Mouse (Mus musculus) brain, embryonic 14.5 days (tissue): ENCODE measurements around the gene Polr2h. TPM values are rescaled to one million over a fixed set of nuclear protein-coding genes. Genes with fewer than 3 reads are reported as not detected.
"Not testable (repeated sequence)": the region's sequence is repeated elsewhere in the genome, so short reads cannot be mapped to it uniquely, and the experiment has no call there.

Experiments used
- DNase-seq: peaks from one replicate; pipeline ENCODE4 v3.0.0-alpha.2; 2011; ENCODE audit warnings: low read depth
- CTCF ChIP-seq: fragments of 200-500 bp; IDR thresholded peaks from 2 replicates; pipeline ENCODE4 v1.5.1; 2012; ENCODE audit warnings: inconsistent platforms, mild to moderate bottlenecking, moderate library complexity, borderline replicate concordance; ENCODE audit not compliant: insufficient read depth, insufficient read length; ENCODE audit errors: extremely low read depth
- POLR2A ChIP-seq: fragments of 200-500 bp; IDR thresholded peaks from 2 replicates; pipeline ENCODE4 v1.6.1; 2012; ENCODE audit warnings: mild to moderate bottlenecking, inconsistent platforms, borderline replicate concordance; ENCODE audit not compliant: poor library complexity, insufficient read depth, insufficient read length, severe bottlenecking; ENCODE audit errors: extremely low read depth
- polyA plus RNA-seq: library from polyadenylated mRNA; depleted of rRNA; stranded (reverse); fragments of >200 nt; gene quantifications from 2 replicates; pipeline ENCODE4 v1.2.3, GENCODE M21; 2012; rRNA removed

Polr2h gene
- polyA plus RNA-seq = 51.9 and 66.5 TPM in 2 replicates

DNA sequence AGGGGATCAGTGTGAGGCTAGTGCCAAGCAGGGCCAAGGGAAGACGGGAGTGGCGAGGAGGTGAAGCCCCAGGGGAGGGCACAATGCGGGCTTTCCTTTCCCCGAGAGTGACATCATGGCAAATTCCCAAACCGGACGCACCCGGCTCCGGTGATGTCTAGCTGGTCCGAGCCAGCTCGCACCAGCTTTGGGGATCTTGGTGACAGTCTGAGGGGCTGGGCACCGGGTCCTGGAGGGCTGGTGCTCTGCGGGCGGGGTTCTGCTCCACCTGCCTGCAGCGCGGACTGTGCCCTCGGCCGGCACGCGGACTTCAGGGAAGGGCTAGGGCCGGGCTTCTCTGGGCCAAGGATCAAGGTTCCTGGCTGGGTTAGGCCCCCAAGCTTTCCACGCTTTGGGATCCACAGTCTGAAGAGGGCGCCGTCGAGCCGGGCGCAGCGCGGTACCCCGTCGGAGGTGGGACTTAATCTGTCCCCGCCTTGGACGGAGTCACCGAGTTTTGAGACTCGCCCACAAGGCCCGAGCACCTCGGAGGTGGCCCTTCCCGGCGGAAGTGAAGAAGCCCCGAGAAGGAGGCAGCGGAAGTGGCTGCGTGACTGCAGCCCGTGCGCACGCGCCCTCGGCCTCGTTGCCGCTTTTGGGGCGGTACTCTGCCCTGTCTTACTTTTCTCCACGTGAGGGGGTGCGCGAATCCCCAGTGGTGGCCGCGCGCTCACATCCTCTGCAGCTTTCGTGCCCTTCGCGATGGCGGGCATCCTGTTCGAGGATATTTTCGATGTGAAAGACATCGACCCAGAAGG lies at the start of gene Polr2h, which contains the start of gene Clcn2:
Gene Polr2h, plus strand, starts transcription at position 485 of the 797 bp plus-strand sequence.
Gene Clcn2, minus strand, starts transcription at position 566 of the 797 bp plus-strand sequence.
- TF ChIP-seq POLR2A = peak; percentile 61; the same call in 1 of the 2 replicates
- TF ChIP-seq CTCF = peak; percentile 54
- peak; percentile 98 for DNase-seq

DNA sequence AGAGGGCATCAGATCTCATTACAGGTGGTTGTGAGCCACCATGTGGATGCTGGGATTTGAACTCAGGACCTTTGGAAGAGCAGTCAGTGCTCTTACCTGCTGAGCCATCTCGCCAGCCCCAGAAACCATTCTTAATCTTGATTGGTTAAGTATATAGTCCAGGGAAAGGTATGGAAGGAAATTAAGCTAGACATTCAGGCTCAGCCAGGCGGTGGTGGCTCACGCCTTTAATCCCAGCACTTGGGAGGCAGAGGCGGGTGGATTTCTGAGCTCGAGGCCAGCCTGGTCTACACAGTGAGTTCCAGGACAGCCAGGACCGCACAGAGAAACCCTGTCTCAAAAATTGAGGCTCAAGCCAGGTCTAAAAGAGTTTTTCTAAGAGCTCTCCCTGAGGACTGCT lies 49.5 kb upstream of the Polr2h start, which contains the start of gene Eif4g1:
Gene Eif4g1, plus strand, starts transcription at position 301 of the 400 bp plus-strand sequence.
- not testable (repeated sequence) for DNase-seq

DNA sequence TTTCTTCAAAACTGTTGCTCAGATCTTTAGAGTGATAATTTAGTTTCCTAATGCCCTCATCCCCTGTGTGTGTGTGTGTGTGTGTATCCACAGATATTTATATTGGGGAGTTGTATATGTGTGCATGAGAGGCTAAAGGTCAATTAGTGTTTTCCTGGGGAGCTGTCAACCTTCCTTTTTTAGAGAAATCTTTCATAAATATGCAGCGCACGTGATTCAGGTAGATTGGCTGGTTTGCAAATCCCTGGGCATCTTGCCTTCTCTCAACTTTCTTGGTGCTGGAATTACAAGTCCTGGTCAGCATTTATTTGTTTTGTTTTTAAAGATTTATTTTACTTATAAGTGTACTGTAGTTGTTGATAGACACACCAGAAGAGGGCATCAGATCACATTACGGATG lies 47.2 kb upstream of the Polr2h start:
- TF ChIP-seq POLR2A = no peak
- TF ChIP-seq CTCF = no peak
- no peak for DNase-seq

DNA sequence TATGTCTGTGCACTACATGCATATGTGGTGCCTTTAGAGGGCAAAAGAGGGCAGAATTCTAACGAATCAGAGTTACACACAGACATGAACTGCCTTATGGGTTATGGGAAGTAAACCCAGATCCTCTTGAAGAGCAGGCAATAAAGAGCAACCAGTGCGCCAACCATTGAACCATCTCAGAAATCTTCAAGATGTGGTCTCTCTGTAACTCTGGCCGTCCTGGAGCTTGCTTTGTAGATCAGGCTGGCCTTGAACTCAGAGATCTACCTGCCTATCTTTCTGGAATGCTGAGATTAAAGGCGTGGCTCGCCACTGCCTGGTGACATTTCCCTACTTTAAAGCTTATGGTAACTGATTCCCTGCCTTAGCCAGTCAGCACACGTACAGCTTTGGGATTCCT lies 45.6 kb upstream of the Polr2h start:
- no peak for TF ChIP-seq CTCF
- TF ChIP-seq POLR2A = no peak
- DNase-seq = no peak

DNA sequence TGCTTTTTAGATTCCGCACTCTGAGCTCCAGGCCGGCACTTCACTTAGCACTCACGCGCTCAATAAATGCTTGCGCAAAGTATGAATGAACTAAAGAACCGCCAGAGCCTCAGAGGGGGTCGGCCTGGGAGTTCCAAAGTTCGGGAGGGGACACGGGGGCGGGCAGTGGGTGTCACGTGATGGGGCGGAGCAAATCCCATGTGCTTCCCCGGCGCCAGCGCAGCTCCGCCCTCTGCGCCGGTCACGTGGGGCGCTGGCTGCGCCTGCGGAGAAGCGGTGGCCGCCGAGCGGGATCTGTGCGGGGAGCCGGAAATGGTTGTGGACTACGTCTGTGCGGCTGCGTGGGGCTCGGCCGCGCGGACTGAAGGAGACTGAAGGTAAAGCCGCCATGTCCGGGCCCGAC lies 45.0 kb upstream of the Polr2h start:
- TF ChIP-seq CTCF (no peak), POLR2A (peak; percentile 67)
- DNase-seq = peak; percentile 98

DNA sequence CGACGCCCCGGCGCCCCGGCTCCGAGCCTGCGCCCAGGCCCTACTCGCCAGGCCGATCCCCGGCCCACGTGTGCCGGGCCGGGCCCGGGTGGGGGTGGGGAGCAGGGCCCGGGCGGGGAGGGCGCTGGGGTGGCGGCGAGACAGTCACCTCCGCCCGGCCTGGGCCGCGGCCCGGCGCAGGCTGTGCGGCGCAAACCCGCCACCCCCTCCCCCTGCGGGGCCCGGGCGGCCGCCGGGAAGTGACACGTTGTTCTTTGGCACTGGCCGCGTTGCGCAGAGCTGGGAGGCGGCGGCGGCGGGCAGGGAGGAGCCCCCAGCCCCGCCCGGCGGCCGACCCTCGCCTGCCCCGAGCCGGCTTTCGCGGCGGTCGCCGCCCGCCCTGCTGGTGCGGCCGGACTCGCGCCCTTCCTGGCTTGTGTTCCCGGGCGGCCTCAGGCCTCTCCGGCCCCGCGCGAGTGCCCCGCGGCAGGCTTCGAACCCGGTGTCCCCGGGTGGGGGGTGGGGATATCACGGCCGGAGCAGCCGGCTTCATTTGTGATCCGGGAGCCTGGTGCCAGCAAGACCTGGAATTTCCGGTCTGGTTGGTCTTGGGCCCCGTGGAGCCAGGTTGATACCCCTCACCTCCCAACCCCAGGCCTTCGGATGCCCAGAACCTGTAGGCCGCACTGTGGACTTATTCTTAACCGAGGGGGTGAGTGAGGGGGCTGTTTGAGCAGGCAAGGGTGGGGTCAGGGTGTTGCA lies 44.3 kb upstream of the Polr2h start:
- TF ChIP-seq POLR2A = no peak
- no peak for TF ChIP-seq CTCF
- peak; percentile 20 for DNase-seq

DNA sequence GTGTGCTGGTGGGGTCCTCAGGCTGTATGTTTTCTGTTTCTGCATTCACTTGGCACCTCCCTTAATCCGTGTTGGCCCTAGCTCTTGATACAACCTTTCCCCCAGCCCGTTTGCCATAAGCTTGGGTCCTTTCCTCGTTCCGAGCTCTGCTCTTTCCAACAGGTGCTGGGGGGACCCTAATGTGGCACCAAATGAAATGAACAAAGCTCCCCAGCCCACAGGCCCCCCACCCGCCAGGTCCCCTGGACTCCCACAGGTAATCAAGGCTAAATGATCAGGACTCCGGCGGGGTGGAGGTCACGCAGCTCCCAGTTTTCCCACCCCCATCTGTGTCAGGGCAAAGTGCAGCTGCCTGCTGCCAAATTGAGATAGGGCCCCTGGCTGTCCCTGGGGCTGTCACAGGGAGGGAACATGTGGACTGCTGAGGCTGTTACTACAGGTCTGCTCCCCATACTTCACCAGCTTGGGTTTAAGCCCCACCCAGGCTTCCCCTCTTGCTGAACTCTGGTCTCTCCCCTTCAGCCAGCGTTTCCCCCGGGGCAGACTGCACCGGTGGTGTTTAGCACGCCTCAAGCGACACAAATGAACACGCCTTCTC lies 43.7 kb upstream of the Polr2h start:
- TF ChIP-seq CTCF (no peak), POLR2A (no peak)
- DNase-seq = peak; percentile 2

DNA sequence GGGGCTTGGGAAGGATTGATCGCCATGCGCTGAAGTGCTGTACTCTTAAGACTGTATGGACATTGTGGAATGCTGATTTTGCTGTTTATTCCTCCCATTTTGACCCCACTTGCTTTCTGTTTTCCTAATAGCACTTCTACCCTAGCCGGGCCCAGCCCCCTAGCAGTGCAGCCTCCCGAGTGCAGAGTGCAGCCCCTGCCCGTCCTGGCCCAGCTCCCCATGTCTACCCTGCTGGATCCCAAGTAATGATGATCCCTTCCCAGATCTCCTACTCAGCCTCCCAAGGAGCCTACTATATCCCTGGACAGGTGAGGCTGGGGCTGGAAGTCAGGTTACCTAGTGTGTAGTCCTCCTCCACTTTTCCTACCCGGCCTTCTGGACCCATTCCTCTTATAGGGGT lies 42.3 kb upstream of the Polr2h start:
- DNase-seq = no peak
- no peak for TF ChIP-seq CTCF
- TF ChIP-seq POLR2A = no peak

DNA sequence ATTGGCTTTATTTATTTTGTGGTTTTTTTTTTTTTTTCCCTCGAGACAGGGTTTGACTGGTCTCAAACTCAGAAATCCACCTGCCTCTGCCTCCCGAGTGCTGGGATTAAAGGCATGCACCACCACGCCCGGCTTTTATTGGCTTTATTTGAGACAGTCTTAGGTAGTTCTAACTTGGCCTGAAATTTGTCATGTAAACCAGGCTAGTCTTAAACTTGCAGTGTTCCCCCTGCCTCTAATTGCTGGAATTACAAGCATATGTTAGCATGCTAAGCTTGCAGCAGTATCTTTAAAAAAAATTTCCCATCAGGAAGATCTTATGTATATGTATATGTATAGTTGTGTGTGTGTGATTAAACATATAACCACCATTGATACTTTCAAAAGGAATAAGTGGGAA lies 40.8 kb upstream of the Polr2h start:
- no peak for TF ChIP-seq POLR2A
- no peak for TF ChIP-seq CTCF
- peak; percentile 35 for DNase-seq

DNA sequence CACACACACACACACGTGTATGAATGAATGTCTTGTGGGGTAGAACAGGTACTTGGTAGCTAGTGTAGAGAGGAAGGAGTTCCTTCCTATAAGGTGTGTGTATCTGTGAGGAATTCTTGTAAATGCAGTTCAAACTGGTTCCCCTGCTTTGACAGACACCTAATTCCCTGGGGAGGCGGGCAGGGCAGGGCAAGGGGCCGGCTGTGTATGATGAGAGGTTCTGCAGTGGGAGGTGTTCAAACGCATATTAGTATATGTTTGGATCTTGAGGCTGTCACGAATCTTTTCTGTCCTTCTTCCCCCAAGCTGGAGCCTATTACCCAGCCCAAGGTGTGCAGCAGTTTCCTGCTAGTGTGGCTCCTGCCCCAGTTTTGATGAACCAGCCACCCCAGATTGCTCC lies 40.1 kb upstream of the Polr2h start:
- TF ChIP-seq CTCF = no peak
- no peak for TF ChIP-seq POLR2A
- DNase-seq = no peak

DNA sequence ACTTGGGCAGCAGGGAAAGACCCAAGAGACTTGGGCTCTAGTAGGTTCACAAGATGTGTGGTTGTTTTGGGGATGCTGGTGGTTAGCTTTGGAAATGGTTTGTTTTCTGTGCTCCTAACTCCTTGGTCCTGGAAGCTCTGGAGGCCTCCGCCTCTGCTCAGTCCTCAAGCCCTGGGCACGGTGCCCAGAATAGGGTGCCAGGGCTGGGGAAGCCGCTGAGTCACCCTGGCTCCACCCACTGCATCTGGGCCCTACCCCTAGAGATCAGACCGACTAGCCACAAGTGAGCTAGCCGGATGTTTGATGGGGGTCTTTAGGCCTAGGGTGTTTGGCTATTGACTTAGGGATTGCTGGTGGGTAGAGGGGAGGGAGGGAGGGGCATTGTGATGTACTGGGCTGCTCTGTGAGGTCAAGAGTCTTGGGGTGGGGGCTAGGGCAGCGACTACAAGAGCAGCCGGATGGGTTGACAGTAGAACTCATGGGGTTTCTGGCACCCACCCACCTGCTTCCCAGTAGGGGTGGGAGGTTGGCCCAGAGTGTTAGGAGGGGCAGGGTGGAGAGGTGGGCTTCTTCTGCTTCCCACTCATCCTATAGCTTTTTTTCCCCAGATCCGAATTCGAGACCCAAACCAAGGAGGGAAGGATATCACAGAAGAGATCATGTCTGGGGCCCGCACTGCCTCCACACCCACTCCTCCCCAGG lies 39.3 kb upstream of the Polr2h start:
- DNase-seq = peak; percentile 54
- no peak for TF ChIP-seq CTCF

DNA sequence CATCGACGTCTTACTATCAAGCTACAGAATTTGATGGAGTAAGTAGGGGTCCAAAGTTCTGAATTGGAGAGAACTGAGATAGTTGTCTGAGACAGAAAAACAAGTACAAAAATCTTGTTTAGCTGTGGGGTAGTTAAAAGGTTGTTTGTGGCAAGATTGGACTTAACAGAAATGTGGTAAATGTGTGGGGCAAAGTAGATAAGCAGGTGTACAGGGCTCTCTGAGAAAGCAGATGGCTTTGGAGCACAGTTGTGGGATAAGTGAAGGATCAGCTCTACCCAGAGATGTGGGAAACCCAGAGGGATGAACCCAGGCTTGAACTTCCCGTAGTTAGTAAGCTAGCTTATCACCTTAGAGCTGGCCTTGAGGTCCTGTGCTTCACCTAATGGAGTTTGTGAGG lies 26.7 kb upstream of the Polr2h start:
- no peak for DNase-seq
- TF ChIP-seq CTCF (no peak), POLR2A (no peak)
